Mouse (Mus musculus) CD4-positive, CD25-positive, alpha-beta regulatory T cell, adult 4 months (primary cell): Measurements from ENCODE around the gene Cage1. TPM values are rescaled to one million over a fixed set of nuclear protein-coding genes. Genes with fewer than 3 reads are reported as not detected.

ENCODE experiments used
- ATAC-seq: one replicate; pipeline ENCODE4 v1.8.0; 2017
- polyA plus RNA-seq, 2 experiments: library from polyadenylated mRNA; unstranded; fragments of 100-300 nt; shearing (Covaris generic); gene quantifications; one replicate each; pipeline ENCODE4 v1.2.1; 2017

The Cage1 gene
- polyA plus RNA-seq, 2 experiments from 2014 or later, result 1.3 to 2.2 TPM

DNA sequence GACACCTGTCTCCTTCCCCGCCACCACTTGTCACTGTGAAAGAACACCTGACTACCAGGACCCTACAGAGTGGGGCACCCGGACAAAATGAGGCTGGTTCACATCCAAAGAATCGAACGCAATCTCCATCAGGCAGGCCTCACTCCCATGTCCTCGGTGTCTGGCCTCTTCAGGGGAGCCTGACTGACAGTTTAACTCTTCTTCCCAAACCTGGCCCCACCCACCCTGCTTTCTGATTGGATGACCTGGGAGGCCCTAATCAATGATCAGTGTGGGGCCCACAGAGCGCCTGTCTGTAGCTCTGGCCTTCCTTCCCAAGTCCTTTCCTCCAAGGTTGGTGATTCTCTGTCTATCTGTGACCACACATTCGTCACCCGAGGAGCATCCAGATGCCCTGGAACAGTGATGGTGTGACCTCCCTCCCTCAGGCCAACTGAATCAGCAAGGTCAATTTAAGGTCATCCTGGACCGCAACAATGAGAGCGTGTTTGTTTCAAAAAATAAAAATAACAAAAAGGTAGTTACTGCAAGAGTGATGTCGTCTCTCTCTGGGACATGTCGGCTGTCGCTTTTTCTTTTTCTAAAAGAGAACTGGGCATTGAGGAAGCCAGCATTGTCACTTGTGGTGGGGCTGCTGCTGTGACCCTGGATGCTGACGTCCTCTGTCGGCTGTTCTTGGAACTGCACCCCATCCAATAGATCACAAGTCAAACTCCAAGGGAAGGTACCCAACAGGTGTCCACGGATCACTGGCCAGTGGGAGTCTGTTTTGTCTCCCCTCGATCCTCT is 71.5 kb downstream of the Cage1 start:
- no peak for ATAC-seq

DNA sequence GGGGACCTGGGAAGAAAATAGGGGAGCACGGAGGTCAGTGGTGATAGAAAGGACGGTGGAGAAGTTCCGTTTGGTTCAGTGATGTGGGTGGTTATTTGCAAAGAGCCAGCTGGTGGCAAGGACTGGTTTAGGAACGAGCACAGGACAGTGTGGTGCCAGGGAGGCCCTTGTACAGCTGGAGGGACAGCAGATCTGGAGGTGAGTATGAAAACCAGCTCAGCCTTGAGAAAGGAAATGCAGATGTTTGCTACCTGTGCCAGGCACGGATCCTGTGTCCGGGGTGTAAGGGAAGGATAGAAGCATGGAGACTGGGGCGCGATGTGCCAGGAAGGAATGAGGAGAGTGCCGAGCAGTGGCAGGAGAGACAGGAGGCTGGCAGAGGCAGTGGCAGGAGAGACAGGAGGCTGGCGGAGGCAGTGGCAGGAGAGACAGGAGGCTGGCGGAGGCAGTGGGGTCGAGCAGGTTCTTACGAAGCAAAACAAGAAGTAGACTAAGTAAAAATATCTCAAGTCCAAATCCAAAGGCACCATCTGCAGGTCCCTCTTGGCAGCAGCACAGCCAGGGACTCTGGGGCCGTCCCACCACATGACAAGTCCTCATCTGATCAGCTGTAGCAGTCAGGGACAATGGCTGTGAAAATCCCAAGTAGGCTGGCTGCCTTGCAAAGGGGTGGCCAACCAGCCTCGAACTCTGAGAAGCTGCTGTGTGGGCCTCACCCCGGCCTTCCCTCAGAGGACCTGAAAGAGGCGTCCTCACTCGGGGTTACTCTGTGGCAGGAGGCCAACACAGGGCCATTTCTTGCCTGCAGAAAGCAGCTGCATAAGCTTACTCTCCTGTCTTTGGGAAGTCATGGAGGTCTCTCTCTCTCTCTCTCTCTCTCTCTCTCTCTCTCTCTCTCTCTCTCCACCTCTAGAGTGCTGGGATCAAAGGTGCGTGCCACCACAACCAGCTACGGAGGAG is 72.5 kb downstream of the Cage1 start:
- ATAC-seq, result no peak

DNA sequence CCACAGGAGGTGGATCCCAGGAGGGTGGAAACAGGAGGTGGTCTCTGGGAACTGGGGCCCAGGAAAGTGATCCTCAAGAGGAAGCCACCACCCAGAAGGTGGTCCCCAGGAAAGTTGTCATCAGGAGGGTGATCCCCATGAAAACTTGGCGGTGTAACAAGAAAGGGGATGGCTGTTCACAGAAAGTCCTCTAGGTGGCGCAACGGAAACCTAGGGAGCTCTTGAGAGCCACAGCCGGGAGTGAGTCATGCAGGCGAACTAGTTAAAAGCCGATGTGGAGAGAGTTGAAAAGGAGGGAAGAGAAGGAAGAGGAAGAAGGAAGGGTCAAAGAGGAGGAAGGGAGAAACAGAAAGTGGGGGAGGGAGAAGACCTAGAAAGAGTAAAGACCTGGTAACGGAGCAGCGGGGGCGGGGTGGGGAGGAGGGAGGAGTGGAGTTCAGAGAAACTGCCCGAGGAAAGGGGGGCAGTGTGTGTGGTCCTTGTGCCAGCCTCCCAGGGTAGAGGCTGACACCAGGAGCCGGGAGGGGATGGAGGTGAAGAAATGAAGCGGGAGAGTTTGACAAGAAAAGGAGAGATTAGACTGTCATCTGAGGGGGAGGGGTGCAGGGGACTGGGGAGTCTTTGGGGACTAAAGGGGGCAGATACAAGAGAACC is 73.4 kb downstream of the Cage1 start:
- ATAC-seq, result peak; percentile 90

DNA sequence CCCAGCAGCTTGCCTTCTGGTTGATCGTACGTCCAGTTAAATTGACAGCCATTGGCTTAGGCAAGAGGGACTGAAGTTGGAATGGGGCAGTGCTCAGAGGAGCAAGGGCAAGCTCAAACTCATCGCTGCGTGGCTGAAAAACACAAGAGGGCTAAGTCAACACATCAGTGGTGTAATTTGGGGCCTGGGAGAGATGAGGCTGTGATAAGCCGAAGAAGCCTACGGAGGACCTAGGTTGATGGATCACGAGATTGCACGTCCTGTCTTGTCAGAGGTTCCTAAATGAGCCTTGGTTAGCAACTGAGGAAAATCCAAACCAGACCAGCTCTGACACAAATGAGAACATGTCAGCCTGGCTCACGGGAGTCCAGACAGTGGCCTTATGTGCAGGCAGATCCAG is 74.3 kb downstream of the Cage1 start:
- no peak for ATAC-seq

DNA sequence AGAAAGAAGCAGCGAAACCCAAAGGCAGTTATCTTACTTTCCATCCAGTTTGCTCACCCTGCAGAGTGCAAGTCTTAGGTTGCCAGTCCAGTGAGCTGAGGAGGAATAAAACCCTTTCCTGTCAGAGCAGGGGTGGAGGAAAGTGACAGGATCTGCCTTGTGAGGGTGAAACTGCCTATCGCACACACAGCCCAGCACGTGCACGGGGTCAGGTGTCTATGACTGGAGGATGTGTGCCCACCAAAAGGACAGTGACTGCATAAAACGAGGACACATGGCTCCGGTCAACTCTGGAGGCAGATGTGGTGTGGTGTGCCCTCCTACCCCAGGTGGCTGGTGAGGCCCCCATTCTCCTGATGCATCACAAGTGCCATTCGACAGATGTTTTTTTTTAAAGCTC is 76.9 kb downstream of the Cage1 start:
- no peak for ATAC-seq

DNA sequence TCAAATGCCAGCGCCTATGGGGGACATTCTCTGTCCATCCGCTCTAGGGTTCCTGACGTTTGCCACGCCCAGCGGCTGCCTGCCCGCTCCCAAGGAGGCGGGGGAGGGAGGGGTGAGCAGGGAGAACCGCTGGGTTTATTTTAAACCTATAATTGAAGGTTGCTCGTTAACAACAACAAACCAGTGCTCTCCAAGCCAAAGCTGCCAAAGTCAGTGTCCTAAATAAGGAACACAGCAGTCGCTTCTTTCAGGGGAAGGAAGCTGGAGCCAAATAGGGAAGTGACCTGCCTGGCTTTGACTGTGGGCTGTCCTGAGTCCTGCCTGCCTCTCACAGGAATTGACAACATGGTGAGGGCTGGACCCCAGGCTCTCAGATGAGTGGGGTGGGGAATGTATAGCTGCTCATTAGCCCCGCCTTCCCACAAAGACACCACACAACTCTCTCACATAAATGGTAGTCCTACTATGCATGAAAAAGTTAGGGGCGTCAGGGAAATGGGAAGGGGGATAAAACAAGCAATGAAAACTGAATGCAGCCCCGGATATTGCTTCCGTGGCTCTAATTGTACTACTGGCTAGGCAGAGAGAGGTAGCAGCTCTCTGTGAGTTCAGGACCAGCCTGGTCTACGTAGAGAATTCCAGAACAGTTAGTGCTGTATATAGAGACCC is 77.5 kb downstream of the Cage1 start:
- ATAC-seq, result no peak

DNA sequence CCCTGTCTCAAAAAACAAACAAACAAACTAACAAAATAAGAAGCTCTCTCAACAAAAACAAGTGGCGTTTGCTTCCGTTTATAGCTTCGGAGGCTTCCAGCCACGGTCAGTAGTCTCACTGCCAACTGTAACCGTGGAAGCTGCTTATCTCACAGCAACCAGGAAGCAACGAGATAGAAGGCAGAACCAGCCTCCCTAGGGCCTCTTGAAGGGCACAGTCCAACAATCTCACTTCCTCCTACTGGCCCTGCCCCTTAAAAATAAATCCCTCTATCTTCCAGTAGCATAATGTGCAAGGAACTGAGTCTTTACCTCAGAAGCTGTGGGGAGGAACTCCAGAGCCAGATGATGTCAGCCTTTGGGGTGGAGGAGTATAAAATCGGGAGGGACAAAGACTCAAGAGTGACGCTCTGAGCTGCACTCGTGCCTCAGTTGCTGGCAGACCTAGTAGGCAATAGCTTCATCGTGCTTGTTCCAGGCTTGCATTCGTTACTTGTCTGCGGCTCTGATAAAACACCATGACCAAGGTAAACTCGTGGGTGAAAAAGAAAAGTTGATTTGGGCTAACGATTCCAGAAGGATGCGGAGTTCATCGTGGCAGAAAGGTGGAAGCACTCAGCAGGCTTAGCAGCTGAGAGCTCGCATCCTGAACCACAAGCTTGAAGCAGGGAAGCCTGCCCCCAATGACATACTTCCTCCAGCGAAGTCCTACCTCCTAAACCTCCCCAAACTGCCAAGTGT is 78.2 kb downstream of the Cage1 start:
- ATAC-seq, result no peak

Other genes starting within 250 kb of the Cage1 start
- 100 to 1,000 TPM; 103 to 115 TPM for gene Ssr1, start 42.9 kb downstream of the Cage1 start, polyA plus RNA-seq
- gene Riok1, start 74 bp downstream of the Cage1 start, polyA plus RNA-seq, result 100 to 1,000 TPM; 109 to 113 TPM
- under 1 TPM; 0.13 to 0.15 TPM for gene Dsp, start 114.2 kb upstream of the Cage1 start, polyA plus RNA-seq
- gene Snrnp48, start 167.9 kb upstream of the Cage1 start, polyA plus RNA-seq, result 10 to 100 TPM; 50.1 to 83.1 TPM